Mouse (Mus musculus) bone marrow, adult 2 months (tissue): Measurements from ENCODE around the gene Ly6f. TPM values are rescaled to one million over a fixed set of nuclear protein-coding genes. Genes with fewer than 3 reads are reported as not detected.

Experiments
- H3K27ac ChIP-seq: fragments of 200-500 bp; 2 replicates; pipeline ENCODE4 v1.5.1; 2012; ENCODE audit warnings: low read depth, mild to moderate bottlenecking, control low read depth, inconsistent platforms, low read length; ENCODE audit not compliant: control insufficient read depth, poor library complexity, insufficient read depth
- H3K4me1 ChIP-seq: fragments of 200-500 bp; 2 replicates; pipeline ENCODE4 v1.6.1; 2011; ENCODE audit warnings: low read length; ENCODE audit not compliant: control insufficient read depth, insufficient read depth
- H3K4me3 ChIP-seq: fragments of 200-500 bp; replicated peaks from 2 replicates; pipeline ENCODE3; 2011; ENCODE audit warnings: mild to moderate bottlenecking, low read depth, low read length, control low read depth; ENCODE audit not compliant: control insufficient read depth
- CTCF ChIP-seq: fragments of 200-500 bp; IDR thresholded peaks from 2 replicates; pipeline ENCODE4 v1.5.1; 2011; ENCODE audit warnings: low read length, control low read depth; ENCODE audit not compliant: control insufficient read depth, insufficient read depth
- POLR2A ChIP-seq: fragments of 200-500 bp; IDR thresholded peaks from 2 replicates; pipeline ENCODE4 v1.6.1; 2011; ENCODE audit warnings: low read depth, mild to moderate bottlenecking, control low read depth, low read length, borderline replicate concordance; ENCODE audit not compliant: control insufficient read depth
- WGBS: fragments of 180-500 bp; shearing (Covaris S2); methylation state at CpG from one replicate; pipeline ENCODE4 v1.1.7; 2018; 5-methylcytosine and 5-hydroxymethylcytosine counted together
- polyA plus RNA-seq: library from polyadenylated mRNA; stranded (reverse); fragments of >200 nt; gene quantifications from 2 replicates; pipeline ENCODE4 v1.2.4, GENCODE M21; 2011; ENCODE audit warnings: low replicate concordance; ENCODE audit not compliant: missing spikeins, insufficient read depth, insufficient read length

The Ly6f gene
- 2.8 and 4.2 TPM in 2 replicates for polyA plus RNA-seq

GRCm38 (mm10) chr15:75268121-75268520 lies at the start of gene Ly6f:
Gene Ly6f (plus strand): TSS chr15:75268421.
- no peak within 1 kb of the TSS for H3K27ac ChIP-seq
- H3K4me1 ChIP-seq: no peaks in the 10 kb centered on the region
- TF ChIP-seq POLR2A: no peak
- TF ChIP-seq CTCF: no peak

GRCm38 (mm10) chr15:75221942-75222341 lies 46.3 kb upstream of the Ly6f start:
- TF ChIP-seq CTCF: no peak
- no peak for TF ChIP-seq POLR2A
- no peak overlapping the region for H3K4me3 ChIP-seq
- H3K27ac ChIP-seq: no peak overlapping the region
- H3K4me1 ChIP-seq: no peaks in the 10 kb centered on the region

More at GRCm38 (mm10) chr15:75268121-75268520, at the start of gene Ly6f:
- H3K4me3 ChIP-seq: no peak within 1 kb of the TSS

- Histone ChIP-seq H3K4me1 (no peaks in the 10 kb centered on the region), H3K4me3 (no peak overlapping the region), H3K27ac (no peak overlapping the region)
- no peak for TF ChIP-seq CTCF
- no peak for TF ChIP-seq POLR2A
- WGBS: 78% methylated on average over 3 of the region's 3 CpGs
Observed at GRCm38 (mm10) chr15:75237736-75238288, 30.4 kb upstream of the Ly6f start.

GRCm38 (mm10) chr15:75240558-75240957 lies 27.7 kb upstream of the Ly6f start:
- 76% methylated on average over 2 of the region's 2 CpGs for WGBS
- Histone ChIP-seq H3K4me1 (no peaks in the 10 kb centered on the region), H3K4me3 (no peak overlapping the region), H3K27ac (no peak overlapping the region)
- TF ChIP-seq CTCF (no peak), POLR2A (no peak)

GRCm38 (mm10) chr15:75242756-75243640 lies 25.2 kb upstream of the Ly6f start:
- 66% methylated on average over 3 of the region's 3 CpGs for WGBS
- H3K4me3 ChIP-seq: no peak overlapping the region
- H3K4me1 ChIP-seq: no peaks in the 10 kb centered on the region
- TF ChIP-seq POLR2A (no peak), CTCF (no peak)
- no peak overlapping the region for H3K27ac ChIP-seq

GRCm38 (mm10) chr15:75254671-75255070 lies 13.6 kb upstream of the Ly6f start:
- H3K4me1 ChIP-seq: no peaks in the 10 kb centered on the region
- TF ChIP-seq POLR2A (no peak), CTCF (no peak)
- H3K27ac ChIP-seq: no peak overlapping the region
- H3K4me3 ChIP-seq: no peak overlapping the region
- WGBS: 73% methylated on average over 3 of the region's 3 CpGs

- Histone ChIP-seq H3K4me3 (no peak overlapping the region), H3K4me1 (no peaks in the 10 kb centered on the region), H3K27ac (no peak overlapping the region)
- TF ChIP-seq CTCF (no peak), POLR2A (no peak)
Observed at GRCm38 (mm10) chr15:75265863-75266262, 2.4 kb upstream of the Ly6f start.

- WGBS: 46% methylated on average over 1 of the region's 1 CpGs
- Histone ChIP-seq H3K4me3 (no peak overlapping the region), H3K4me1 (no peaks in the 10 kb centered on the region), H3K27ac (no peak overlapping the region)
- no peak for TF ChIP-seq CTCF
- TF ChIP-seq POLR2A: no peak
Observed at GRCm38 (mm10) chr15:75266626-75267025, 1.6 kb upstream of the Ly6f start.
